Comparison of ENCODE assay signal across 4 mouse cellular contexts in the genomic region with DNA sequence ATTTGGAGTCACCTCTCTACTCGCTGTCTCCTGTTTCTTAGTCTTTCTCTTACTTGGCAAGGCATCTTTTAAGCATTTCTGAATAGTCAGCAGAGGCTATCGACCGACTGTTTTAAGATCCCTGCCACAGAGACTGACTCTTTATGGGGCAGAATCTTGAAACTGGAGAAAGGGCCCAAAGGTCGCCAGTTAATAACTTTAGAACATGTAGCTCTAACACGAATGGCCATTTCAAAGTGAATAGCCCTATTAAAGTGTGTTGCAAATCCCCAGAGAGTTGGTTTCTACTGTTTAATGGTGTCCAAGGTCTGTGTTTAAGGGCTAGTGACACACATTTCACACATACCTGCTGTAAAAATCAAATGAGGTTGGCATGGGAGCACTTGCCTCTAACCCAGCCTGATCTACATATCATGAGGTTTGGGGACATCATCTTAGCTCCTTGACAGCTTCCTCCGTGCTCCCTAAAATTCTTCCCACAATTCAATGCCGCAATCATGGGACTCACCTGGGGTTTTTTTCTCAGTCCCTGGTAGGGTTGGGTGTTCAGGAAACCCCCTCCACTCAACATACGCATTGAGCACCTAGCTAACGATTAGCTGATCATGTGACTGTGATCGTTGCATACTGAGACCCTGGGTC.
"Had no signal": no experiment of that assay in that cellular context is flagged by ENCODE, and none has a peak within 500 bp of the region (broad histone marks: within the 10 kb centered on the region; RNA-seq: fewer than 3 reads in every experiment).

No protein-coding gene starts in this region.

- H3K4me2 ChIP-seq: limb, embryonic 13.5 days; neural tube, embryonic 13.5 days had no signal

- H3K9ac ChIP-seq: limb, embryonic 13.5 days; liver, embryonic 14.5 days; neural tube, embryonic 13.5 days had no signal

- H3K27ac ChIP-seq: kidney, postnatal 0 days; limb, embryonic 13.5 days; liver, embryonic 14.5 days; neural tube, embryonic 13.5 days had no signal

- H3K4me1 ChIP-seq: limb, embryonic 13.5 days; neural tube, embryonic 13.5 days had no signal

- H3K36me3 ChIP-seq: limb, embryonic 13.5 days; neural tube, embryonic 13.5 days had no signal

- H3K27me3 ChIP-seq: limb, embryonic 13.5 days; neural tube, embryonic 13.5 days had no signal

- H3K9me3 ChIP-seq: limb, embryonic 13.5 days; neural tube, embryonic 13.5 days had no signal

- H3K4me3 ChIP-seq: limb, embryonic 13.5 days; neural tube, embryonic 13.5 days had no signal
